Mouse (Mus musculus) midbrain, postnatal 0 days (tissue): ENCODE measurements around the gene Tbxa2r. TPM values are rescaled to one million over a fixed set of nuclear protein-coding genes. Genes with fewer than 3 reads are reported as not detected.
A peak's percentile ranks its signal among the peaks of the same experiment; 100 is the strongest.

Experiments used
- ATAC-seq: fragments of 200-750 bp; cut with Nextera tagmentation; 2 replicates; pipeline ENCODE4 v1.8.0; 2017; ENCODE audit warnings: moderate number of reproducible peaks, mild to moderate bottlenecking, moderate TSS enrichment, moderate library complexity; ENCODE audit not compliant: low FRiP score
- DNase-seq: peaks from one replicate; pipeline ENCODE4 v3.0.0-alpha.2; 2015; ENCODE audit warnings: low spot score
- H3K27ac ChIP-seq: fragments of 300-500 bp; sonication (generic); 2 replicates; pipeline ENCODE4 v1.5.1; 2014; ENCODE audit warnings: low read depth, mild to moderate bottlenecking, low read length, mixed read lengths
- H3K27me3 ChIP-seq: fragments of 300-500 bp; sonication (generic); 2 replicates; pipeline ENCODE4 v1.6.1; 2014; ENCODE audit warnings: low read length, control low read depth, mixed read lengths; ENCODE audit not compliant: insufficient read depth
- H3K36me3 ChIP-seq: fragments of 300-500 bp; sonication (generic); 2 replicates; pipeline ENCODE4 v1.6.1; 2014; ENCODE audit warnings: low read length, control low read depth, mixed read lengths; ENCODE audit not compliant: insufficient read depth
- H3K4me1 ChIP-seq: fragments of 300-500 bp; sonication (generic); 2 replicates; pipeline ENCODE4 v1.6.1; 2014; ENCODE audit warnings: mild to moderate bottlenecking, control low read depth, antibody characterized with exemption, low read length, mixed read lengths; ENCODE audit not compliant: insufficient read depth
- H3K4me2 ChIP-seq: fragments of 300-500 bp; sonication (generic); 2 replicates; pipeline ENCODE4 v1.6.1; 2014; ENCODE audit warnings: low read depth, mild to moderate bottlenecking, low read length, mixed read lengths; ENCODE audit not compliant: poor library complexity, severe bottlenecking
- H3K4me3 ChIP-seq: fragments of 300-500 bp; sonication (generic); 2 replicates; pipeline ENCODE4 v1.5.1; 2014; ENCODE audit warnings: low read depth, mild to moderate bottlenecking, low read length, moderate library complexity
- H3K9ac ChIP-seq: fragments of 300-500 bp; sonication (generic); replicated peaks from 2 replicates; pipeline ENCODE4 v1.6.1; 2014; ENCODE audit warnings: mild to moderate bottlenecking, low read length, moderate library complexity, mixed read lengths; ENCODE audit not compliant: poor library complexity, severe bottlenecking
- H3K9me3 ChIP-seq: fragments of 300-500 bp; sonication (generic); 2 replicates; pipeline ENCODE4 v1.6.1; 2016; ENCODE audit warnings: low read length, control low read depth
- CTCF ChIP-seq: IDR thresholded peaks from 2 replicates; pipeline ENCODE4 v1.5.1; 2016; ENCODE audit warnings: antibody characterized with exemption, mild to moderate bottlenecking
- WGBS: fragments of 180-500 bp; shearing (Covaris S2); extraction: QIAGEN DNeasy Blood & Tissue Kit; methylation state at CpG from one replicate; pipeline ENCODE4 v1.1.7; 2014; 5-methylcytosine and 5-hydroxymethylcytosine counted together
- polyA plus RNA-seq: library from polyadenylated mRNA; unstranded; fragments of >200 nt; fragmentation: Nextera tagmentation; extraction: Ambion mirVana; gene quantifications from 2 replicates; pipeline ENCODE4 v1.2.1, GENCODE M21; 2015
- total RNA-seq: library from RNA; depleted of rRNA; stranded (reverse); fragments of >200 nt; gene quantifications from 2 replicates; pipeline ENCODE4 v1.2.3, GENCODE M21; 2014

Tbxa2r gene
- total and polyA plus RNA-seq, 2 experiments from 2014 or later: 3.8 to 7.0 TPM

- Histone ChIP-seq H3K4me2 (no peak overlapping the region), H3K4me3 (no peak overlapping the region), H3K27me3 (no peaks in the 10 kb centered on the region), H3K4me1 (no peaks in the 10 kb centered on the region), H3K9ac (no peak overlapping the region), H3K9me3 (no peaks in the 10 kb centered on the region), H3K36me3 (peaks cover 54% of the 10 kb centered on the region), H3K27ac (no peak overlapping the region)
- no peak for TF ChIP-seq CTCF
- 78% methylated on average over 6 of the region's 6 CpGs for WGBS
- DNase-seq (no peak), ATAC-seq (no peak)
These were observed 1.7 kb upstream of the Tbxa2r start for GRCm38 (mm10) chr10:81326858-81327257.

GRCm38 (mm10) chr10:81327959-81328358 is 572 bp upstream of the Tbxa2r start:
- H3K27me3 ChIP-seq: peaks cover 8% of the 10 kb centered on the region
- H3K9ac ChIP-seq: no peak overlapping the region
- H3K27ac ChIP-seq: no peak overlapping the region
- H3K4me1 ChIP-seq: no peaks in the 10 kb centered on the region
- H3K4me3 ChIP-seq: no peak overlapping the region
- WGBS: 63% methylated on average over 2 of the region's 2 CpGs
- H3K4me2 ChIP-seq: no peak overlapping the region
- H3K9me3 ChIP-seq: no peaks in the 10 kb centered on the region
- peaks cover 47% of the 10 kb centered on the region for H3K36me3 ChIP-seq
- ATAC-seq (no peak), DNase-seq (no peak)
- no peak for TF ChIP-seq CTCF

- TF ChIP-seq CTCF: no peak
- H3K9ac ChIP-seq: no peak overlapping the region
- peaks cover 11% of the 10 kb centered on the region for H3K27me3 ChIP-seq
- no peak overlapping the region for H3K4me3 ChIP-seq
- peaks cover 33% of the 10 kb centered on the region for H3K36me3 ChIP-seq
- 74% methylated on average over 10 of the region's 10 CpGs for WGBS
- H3K4me2 ChIP-seq: no peak overlapping the region
- DNase-seq (no peak), ATAC-seq (no peak)
- no peaks in the 10 kb centered on the region for H3K4me1 ChIP-seq
- no peak overlapping the region for H3K27ac ChIP-seq
- H3K9me3 ChIP-seq: no peaks in the 10 kb centered on the region
These were observed 854 bp downstream of the Tbxa2r start for GRCm38 (mm10) chr10:81329194-81329975.

GRCm38 (mm10) chr10:81330007-81330406 is 1.5 kb downstream of the Tbxa2r start:
- Histone ChIP-seq H3K27ac (no peak overlapping the region), H3K4me2 (no peak overlapping the region), H3K4me3 (no peak overlapping the region), H3K27me3 (peaks cover 11% of the 10 kb centered on the region), H3K9me3 (no peaks in the 10 kb centered on the region), H3K9ac (0 out of 2 replicates have a peak overlapping the region, but pooled peaks have one; percentile 8), H3K4me1 (no peaks in the 10 kb centered on the region), H3K36me3 (peaks cover 27% of the 10 kb centered on the region)
- WGBS: 59% methylated on average over 4 of the region's 4 CpGs
- ATAC-seq (no peak), DNase-seq (no peak)
- TF ChIP-seq CTCF: no peak

- no peak overlapping the region for H3K4me3 ChIP-seq
- WGBS: 11% methylated on average over 29 of the region's 29 CpGs
- peaks cover 4% of the 10 kb centered on the region; the same call in 1 of the 2 replicates for H3K36me3 ChIP-seq
- H3K9ac ChIP-seq: no peak overlapping the region
- H3K4me1 ChIP-seq: no peaks in the 10 kb centered on the region
- DNase-seq (no peak), ATAC-seq (no peak)
- no peak overlapping the region for H3K4me2 ChIP-seq
- H3K27me3 ChIP-seq: peaks cover 11% of the 10 kb centered on the region
- no peak for TF ChIP-seq CTCF
- no peak overlapping the region for H3K27ac ChIP-seq
- no peaks in the 10 kb centered on the region for H3K9me3 ChIP-seq
These were observed 3.7 kb downstream of the Tbxa2r start for GRCm38 (mm10) chr10:81332277-81332676.

GRCm38 (mm10) chr10:81334324-81334723 is 5.8 kb downstream of the Tbxa2r start:
- no peaks in the 10 kb centered on the region for H3K9me3 ChIP-seq
- H3K27me3 ChIP-seq: peaks cover 11% of the 10 kb centered on the region
- WGBS: 55% methylated on average over 11 of the region's 11 CpGs
- ATAC-seq: no peak
- no peaks in the 10 kb centered on the region for H3K36me3 ChIP-seq
- no peak for DNase-seq
- no peak overlapping the region for H3K9ac ChIP-seq
- no peak overlapping the region for H3K4me3 ChIP-seq
- H3K4me1 ChIP-seq: no peaks in the 10 kb centered on the region
- no peak overlapping the region for H3K4me2 ChIP-seq
- no peak overlapping the region for H3K27ac ChIP-seq
- TF ChIP-seq CTCF: no peak
